Mouse (Mus musculus) R1 (cell line): Measurements from ENCODE around the gene Rnf141.

Experiments
- DNase-seq: peaks from one replicate; pipeline ENCODE4 v3.0.0-alpha.2; 2018; ENCODE audit warnings: low read depth, low spot score

The Rnf141 gene

GRCm38 (mm10) chr7:110843916-110844874, at the start of gene Rnf141:
Gene Rnf141 (minus strand): TSS chr7:110844457.
- peak; percentile 95 for DNase-seq

GRCm38 (mm10) chr7:110891501-110891986, 47.3 kb upstream of the Rnf141 start:
- no peak for DNase-seq

GRCm38 (mm10) chr7:110881746-110882333, 37.6 kb upstream of the Rnf141 start:
- DNase-seq: no peak

GRCm38 (mm10) chr7:110878028-110878427, 33.8 kb upstream of the Rnf141 start:
- no peak for DNase-seq

- DNase-seq: no peak
These were observed 32.7 kb upstream of the Rnf141 start for GRCm38 (mm10) chr7:110876965-110877364.

GRCm38 (mm10) chr7:110868807-110869206, 24.6 kb upstream of the Rnf141 start:
- DNase-seq: no peak

- peak; percentile 77 for DNase-seq
These were observed 22.9 kb upstream of the Rnf141 start for GRCm38 (mm10) chr7:110867116-110867515.

- DNase-seq: no peak
These were observed 21.8 kb upstream of the Rnf141 start for GRCm38 (mm10) chr7:110866021-110866420.

GRCm38 (mm10) chr7:110865570-110865969, 21.3 kb upstream of the Rnf141 start:
- DNase-seq: no peak

GRCm38 (mm10) chr7:110865038-110865437, 20.8 kb upstream of the Rnf141 start:
- DNase-seq: peak; percentile 65

- no peak for DNase-seq
These were observed 18.6 kb upstream of the Rnf141 start, which contains the start of gene Lyve1 for GRCm38 (mm10) chr7:110862751-110863289. Gene Lyve1 (minus strand): TSS chr7:110863239.

- DNase-seq: no peak
These were observed 15.9 kb upstream of the Rnf141 start for GRCm38 (mm10) chr7:110860129-110860528.

- no peak for DNase-seq
These were observed 11.3 kb upstream of the Rnf141 start for GRCm38 (mm10) chr7:110855604-110856003.

- DNase-seq: no peak
These were observed 10.8 kb upstream of the Rnf141 start for GRCm38 (mm10) chr7:110854927-110855546.

- DNase-seq: no peak
These were observed 10.3 kb upstream of the Rnf141 start for GRCm38 (mm10) chr7:110854519-110854918.

GRCm38 (mm10) chr7:110853611-110854010, 9.4 kb upstream of the Rnf141 start:
- DNase-seq: no peak

GRCm38 (mm10) chr7:110851541-110852203, 7.4 kb upstream of the Rnf141 start:
- DNase-seq: no peak

- DNase-seq: no peak
These were observed 4.1 kb upstream of the Rnf141 start for GRCm38 (mm10) chr7:110848371-110848770.

GRCm38 (mm10) chr7:110847321-110847720, 3.1 kb upstream of the Rnf141 start:
- DNase-seq: no peak

- DNase-seq: no peak
These were observed 3.9 kb downstream of the Rnf141 start for GRCm38 (mm10) chr7:110840332-110840731.

- no peak for DNase-seq
These were observed 9.7 kb downstream of the Rnf141 start for GRCm38 (mm10) chr7:110834522-110834921.
